Mouse (Mus musculus) layer of hippocampus, adult 9-11 months (tissue): ENCODE data around the gene Nbr1.
"Not testable (repeated sequence)": the region's sequence is repeated elsewhere in the genome, so short reads cannot be mapped to it uniquely, and the experiment has no call there.

Experiments
- DNase-seq: peaks from one replicate; pipeline ENCODE4 v3.0.0; 2022

Nbr1 gene

DNA sequence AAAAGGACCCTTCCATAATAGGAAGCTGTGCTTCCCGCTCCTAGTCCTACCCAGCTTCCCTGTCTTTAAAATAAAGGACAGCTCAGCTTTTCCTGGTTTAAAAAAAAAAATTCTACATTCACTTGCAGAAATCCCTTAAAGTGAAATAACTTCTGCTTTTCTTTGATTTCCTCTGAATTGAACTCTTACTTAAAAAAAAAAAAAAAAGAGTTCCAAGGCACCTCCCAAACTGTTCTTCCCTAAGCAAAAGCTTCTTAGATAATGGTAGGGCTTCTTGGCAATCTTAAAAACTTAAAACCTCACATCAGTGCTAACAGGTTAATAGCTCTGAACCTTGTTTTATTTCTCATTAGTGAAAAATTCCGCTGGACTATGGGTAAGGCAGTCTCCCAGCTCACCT is 31.3 kb downstream of the Nbr1 start:
- no peak for DNase-seq

DNA sequence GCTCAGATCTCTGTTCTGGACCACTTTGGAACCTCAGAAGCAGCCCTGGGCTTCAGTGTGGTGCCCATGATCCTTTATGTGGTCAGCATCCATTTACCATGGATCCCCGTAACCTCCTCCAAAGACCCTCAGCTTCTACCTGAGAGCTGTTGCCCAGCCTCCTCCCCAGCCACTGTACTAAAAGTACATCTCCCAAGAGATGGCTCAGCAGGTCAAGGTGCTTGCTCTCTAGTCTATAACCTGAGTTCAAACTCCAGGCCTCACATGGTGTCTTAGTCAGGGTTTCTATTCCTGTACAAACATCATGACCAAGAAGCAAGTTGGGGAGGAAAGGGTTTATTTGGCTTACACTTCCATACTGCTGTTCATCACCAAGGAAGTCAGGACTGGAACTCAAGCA is 33.1 kb downstream of the Nbr1 start:
- DNase-seq, result not testable (repeated sequence)

DNA sequence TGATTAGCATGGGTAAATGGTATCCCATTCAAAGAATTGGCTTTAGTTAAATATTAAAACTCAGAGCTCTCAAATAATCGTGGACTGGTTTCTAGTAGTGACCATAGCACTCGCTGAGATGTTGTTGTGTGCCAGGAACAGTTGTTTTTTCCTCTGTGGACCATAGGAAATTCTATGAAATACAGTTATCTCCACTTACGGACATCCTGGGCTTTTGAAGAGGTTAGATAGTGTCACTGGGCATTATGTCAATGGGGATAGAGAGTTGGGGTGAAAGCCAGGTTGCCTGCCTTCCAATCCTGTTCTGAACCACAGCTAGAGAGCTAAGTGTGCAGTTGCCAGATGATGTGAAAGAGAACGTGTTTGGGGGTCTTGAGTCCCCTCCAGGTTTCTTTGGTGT is 33.9 kb downstream of the Nbr1 start:
- no peak for DNase-seq

DNA sequence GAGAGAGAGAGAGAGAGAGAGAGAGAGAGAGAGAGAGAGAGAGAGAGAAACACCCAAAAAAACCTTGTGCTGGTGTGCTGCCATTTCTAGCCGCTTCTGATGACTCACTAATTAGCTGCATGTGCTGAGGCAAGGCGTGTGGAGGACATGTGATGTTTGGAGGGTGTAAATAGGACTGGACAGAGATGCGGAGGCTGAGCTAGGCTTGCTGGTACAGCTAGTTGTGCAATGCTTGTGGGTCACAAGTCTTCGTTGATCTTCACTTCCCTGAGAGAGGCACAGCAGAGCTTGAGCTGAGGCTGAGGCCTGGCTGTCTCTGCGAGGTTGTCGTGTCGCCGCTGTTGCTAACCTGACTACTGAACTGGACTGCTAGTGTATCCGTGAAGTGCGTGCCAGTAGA is 35.7 kb downstream of the Nbr1 start:
- peak; percentile 69 for DNase-seq

DNA sequence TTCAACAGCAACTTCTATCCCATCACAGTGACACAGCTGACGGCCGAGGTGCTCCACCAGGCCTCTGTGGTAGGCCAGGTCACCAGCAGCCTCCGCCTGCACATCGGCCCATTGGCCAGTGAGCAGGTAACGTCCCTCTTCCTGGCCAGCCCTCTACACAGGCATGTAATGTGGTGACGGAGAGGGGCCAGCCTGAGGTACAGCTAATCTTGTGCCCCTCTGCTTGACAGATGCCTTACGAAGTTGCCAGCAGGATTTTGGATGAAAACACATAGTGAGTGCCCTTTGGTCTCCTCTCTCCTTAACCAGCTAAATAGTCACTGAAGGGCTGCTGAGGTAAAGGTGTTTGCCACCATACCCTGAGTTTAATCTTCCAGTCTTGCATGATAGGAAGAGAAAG is 36.9 kb downstream of the Nbr1 start:
- no peak for DNase-seq

DNA sequence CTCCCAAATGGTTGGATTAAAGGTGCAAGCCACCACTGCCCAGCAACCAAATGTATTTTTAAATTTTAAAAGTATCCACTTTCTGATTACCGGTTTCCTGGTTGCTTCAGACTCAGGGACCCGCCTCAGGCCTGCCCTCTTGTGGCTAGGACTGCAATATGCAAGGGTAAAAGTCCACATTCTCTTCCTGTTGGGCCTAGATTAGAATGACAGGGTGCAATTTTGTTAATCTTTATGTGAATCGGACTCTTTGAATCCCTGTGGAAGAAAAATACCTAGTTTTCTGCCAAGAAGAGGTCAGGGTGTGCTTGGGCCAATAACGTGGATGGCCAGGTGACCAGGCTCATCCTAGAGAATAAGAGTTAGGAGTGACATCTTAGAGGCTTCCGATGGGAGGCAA is 37.5 kb downstream of the Nbr1 start:
- peak; percentile 28 for DNase-seq

DNA sequence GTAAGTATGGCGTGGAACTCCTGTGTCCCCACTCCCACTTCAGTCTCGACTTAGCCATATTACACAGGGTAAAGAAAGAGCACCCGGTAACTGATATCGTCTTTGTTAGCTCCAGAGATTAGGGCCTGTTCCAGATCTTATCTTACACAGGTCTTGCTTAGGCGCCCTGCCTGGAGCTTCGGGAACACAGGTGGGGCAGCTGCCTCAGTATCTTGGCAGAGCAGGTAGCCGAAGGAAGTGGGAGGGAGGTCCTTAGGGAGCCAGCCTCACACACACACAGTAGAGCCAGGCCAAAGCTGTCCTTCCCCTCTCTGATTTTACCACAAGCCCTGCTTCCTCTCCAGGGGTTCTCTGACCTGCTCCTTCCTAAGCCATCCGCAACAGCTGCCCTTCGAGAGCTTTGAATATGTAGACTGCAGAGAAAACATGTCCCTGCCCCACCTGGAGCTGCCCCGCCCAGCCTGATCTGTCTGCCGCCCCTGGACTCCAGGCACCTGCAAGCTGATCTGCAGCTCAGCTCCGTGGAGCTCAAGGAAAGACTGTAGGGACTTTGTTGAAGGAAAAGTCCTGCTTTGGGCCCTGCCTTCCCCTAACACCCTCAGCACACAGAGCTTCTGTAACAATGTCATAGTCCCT is 38.2 kb downstream of the Nbr1 start:
- no peak for DNase-seq

DNA sequence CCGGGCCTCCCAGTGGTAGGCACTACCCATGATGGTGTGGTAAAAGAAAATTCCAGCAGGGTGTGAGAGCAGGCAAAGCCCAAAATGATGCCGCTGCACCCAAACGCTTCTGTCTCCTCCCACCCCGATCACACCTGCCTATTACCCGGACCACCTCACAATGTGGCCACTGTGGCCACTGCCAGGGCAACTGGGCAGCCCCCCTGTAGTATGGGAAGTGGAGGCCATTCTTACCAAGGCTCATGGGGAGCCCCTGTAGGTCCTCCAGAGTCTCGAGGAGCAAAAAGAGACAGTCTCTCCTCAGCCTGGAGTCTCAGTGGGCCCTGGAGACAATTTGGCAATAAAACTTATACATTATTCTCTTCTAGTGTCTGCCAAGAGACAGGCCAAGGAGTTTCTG is 47.2 kb downstream of the Nbr1 start, which contains the start of gene Gm11634:
Gm11634 (minus strand) TSS at position 101 of the 400 bp plus-strand sequence.
- DNase-seq, result no peak

DNA sequence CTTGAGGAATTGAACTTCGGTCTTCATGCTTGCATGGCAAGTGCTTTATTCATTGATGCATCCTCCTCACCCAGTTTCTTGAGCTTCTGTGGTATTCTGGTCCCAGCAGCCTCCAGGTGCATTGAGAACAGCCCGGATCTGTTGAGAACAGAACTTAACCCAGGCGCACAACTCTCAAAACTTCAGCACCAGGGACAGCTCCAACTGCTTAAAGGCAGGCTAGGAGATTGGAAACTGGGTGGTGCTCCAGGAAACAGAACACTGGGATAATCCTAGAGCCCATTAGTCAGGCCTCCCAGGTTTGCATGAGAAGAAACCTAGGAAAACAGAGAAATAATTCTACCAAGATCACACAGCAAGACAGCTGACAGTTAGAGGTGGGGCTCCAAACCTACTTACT is 50.5 kb downstream of the Nbr1 start:
- DNase-seq, result no peak

DNA sequence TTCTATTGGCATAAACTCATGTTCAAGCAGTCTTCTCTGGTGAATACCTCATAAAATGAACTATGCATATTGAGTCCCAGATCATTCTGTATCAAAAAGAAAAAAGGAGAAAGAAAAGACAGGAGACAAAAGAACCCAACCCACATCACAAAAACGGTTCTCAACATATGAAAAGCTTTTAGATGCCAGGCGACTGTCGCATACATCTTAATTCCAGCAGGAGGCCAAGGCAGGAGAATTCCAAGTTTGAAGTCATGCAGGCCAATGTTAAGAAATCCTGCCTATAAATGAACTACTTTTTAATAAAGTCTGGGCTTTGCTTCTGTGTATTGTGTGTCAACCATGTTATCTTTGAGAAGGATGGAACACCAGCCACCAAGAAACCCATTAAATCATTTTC is 52.2 kb downstream of the Nbr1 start:
- no peak for DNase-seq

DNA sequence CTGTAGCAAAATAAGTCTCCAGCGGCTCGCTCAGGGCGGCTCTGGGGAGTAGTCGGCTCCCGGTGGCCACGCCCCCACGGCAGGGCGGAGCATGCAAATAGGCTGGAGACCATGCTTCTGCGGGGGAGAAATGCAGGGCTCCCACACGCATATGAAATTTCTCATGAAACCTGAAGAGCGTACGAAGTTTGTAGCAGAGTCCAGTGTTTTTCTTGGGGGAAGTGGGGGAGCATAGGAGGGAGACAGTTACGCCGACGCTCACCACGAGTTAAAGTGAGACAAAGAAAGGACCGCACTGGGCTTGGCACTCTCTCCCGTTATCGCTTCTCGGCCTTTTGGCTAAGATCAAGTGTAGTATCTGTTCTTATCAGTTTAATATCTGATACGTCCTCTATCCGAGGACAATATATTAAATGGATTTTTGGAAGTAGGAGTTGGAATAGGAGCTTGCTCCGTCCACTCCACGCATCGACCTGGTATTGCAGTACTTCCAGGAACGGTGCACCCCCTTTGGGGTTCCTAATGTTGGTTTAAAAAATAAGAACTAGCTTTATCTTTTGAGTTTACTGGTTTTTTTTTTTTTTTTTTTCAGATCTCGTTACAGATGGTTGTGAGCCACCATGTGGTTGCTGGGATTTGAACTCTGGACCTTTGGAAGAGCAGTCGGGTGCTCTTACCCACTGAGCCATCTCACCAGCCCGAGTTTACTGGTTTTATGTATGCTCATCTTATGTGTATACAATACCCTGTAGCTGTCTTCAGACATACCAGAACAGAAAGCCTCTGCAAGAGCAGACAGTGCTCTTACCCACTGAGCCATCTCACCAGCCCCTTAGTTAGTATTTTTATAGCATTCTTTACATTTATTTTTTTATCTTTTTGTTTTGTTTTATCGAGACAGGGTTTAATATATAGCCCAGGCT is 52.8 kb downstream of the Nbr1 start:
- peak; percentile 32 for DNase-seq

DNA sequence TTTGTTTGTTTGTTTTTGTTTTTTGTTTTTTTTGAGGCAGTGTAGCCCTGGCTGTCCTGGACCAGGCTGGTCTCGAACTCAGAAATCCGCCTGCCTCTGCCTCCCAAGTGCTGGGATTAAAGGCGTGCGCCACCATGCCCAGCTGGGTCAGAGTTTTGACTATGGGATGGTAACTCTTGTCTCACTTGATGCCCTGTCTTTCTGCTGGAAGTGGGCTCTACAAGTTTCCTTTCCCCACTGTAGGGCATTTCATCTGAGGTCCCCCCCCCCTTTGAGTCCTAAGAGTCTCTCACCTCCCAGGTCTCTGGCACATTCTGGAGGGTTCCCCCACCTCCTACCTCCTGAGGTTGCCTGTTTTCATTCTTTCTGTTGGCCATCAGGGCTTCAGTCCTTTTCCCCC is 55.2 kb downstream of the Nbr1 start:
- DNase-seq, result not testable (repeated sequence)

DNA sequence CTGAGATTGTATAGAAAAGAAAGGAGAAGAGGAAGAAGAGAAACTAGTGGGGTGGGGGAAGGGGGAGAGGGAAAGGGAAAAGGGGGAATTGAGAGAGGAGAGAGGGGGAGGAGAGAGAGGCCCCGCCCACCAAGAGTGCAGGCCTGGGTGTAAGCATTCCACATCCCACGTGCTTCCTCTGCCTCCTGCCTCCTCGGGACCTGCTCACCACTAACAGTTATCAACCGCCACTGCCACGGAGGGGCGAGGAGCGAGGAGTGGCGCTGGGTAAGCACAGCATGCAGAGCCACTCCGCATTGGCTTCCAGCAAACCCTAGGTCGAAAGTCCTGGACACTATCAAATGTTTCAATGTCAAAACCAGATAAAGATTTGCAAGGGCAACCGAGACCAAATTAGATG is 58.5 kb downstream of the Nbr1 start:
- DNase-seq, result no peak

DNA sequence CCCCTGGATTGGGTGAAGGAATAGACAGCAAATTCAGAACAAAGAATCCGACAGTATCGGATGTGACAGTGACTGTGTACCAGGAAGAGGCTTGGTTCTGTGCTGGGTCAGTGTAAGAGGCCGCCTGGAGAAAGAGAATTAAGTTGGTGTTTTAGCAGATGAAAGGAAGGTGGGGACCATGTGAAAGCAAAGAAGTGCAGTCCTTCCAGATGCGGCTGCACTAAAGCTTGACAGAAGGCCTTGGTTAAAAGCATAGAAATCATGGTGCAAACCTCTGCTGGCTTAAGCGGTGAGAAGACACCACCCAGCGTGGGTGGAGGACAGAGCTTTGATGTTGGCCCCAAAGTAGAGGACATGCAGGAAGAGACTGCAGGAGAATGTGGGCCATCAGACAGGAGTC is 61.6 kb downstream of the Nbr1 start:
- no peak for DNase-seq

DNA sequence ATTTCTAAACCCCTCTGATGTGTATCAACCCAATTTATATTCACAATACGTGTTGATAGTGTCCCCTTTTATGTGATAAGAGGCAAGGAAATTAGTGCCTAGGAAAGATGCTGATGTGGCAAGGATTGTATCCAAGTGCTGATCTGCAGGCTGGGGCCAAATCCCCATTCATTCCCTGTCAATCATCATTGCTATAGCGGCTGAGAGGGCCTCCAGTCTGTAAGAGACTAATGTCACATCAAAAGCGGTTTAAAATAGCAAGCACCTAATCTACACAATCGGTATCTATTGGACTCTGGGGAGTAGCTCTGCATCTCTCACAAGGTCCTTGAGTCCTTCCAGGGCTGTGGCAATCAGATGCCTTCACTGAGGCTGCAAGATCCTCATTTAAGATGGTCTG is 62.2 kb downstream of the Nbr1 start:
- DNase-seq, result no peak

DNA sequence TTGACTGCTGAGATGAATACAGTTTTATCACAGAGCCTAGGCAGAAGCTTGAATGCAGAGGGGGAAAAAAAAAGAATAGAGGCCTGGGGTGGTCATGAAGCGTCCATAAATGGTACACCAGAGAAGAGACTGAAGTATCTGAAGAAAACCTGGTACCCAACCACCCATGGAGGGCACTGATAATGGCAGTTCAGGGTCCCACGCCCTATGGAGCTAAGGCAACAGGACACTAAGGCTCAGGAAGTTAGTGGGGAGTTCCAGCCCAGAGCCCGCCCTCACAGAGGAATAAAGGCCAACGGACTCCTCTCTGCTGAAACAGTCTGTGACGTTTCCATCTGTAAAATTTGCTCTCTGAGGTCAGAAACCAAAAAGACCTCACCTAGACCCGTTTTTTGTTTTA is 63.4 kb downstream of the Nbr1 start:
- no peak for DNase-seq

DNA sequence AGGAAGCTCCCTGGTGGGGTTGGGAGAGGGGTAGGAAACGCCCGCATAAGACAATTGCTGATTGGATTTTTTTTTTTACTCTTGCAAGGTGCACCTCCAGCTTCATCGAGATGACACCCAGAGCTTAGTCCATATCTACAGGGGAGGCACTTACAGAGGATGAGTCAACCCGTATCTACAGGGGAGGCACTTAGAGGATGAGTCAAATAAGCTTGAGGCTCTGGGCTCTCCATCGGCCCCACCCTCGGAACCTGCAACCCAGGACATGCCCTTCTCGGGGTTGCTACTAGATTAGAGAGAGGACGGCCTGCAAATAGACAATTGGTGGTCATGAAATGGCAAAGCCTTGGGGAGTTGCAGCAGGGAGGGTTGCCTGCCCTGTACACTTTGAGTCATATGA is 64.2 kb downstream of the Nbr1 start:
- DNase-seq, result no peak

DNA sequence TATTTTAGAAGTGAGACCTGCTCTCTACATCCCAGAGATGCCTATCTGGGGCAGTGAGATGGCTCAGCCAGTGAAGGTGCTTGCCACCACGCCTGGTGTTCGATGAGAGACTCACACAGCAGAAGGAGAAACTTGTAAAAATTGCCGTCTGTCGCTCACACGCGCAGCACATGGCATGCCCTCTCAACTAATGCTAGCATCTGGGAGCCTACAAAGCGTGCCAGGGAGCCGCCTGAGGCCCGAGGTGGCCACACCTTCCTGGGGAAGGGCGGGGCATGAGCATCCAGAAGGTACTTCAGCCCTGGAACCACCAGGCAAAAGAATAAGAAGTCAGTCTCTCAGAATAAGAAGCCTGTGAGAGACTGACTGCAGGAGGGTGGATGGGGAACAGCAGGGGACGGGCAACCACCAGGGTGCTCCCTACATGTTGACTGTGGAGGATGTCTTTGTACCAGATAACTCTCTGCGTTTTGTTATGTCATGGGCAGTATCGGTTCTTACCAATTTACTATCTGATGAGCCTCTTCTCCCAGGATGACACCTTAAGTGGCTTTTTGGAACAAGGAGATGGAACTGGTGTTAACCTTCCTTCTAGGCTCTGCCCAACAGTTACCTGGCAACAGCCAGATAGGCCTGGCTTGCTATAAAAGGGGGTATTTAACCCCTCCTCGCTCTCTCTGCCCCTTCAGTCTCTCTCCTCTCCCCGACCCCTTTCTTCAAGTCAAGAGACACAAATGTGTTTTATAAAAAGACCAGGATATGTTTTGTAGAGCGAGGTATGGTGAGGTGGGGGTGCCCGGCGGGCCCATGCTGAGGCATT is 65.2 kb downstream of the Nbr1 start:
- peak; percentile 24 for DNase-seq

DNA sequence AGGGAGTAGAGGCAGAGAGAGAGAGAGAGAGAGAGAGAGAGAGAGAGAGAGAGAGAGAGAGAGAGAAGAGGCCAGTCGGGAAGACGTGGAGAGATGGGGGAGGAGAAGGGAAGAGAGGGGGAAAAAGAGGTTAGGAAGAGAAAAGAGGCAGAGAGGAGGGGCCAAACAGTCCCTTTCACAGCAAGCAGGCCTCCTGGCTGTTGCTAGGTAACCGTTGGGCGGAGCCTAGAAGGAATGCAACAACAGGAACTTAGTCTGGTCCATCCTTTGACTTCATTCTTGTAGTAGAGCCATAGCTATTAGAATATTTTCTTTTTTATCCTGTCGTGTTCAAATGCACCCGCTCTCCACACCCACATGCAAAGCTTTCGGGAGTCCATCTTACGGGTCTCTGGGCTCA is 65.9 kb downstream of the Nbr1 start:
- peak; percentile 47 for DNase-seq

DNA sequence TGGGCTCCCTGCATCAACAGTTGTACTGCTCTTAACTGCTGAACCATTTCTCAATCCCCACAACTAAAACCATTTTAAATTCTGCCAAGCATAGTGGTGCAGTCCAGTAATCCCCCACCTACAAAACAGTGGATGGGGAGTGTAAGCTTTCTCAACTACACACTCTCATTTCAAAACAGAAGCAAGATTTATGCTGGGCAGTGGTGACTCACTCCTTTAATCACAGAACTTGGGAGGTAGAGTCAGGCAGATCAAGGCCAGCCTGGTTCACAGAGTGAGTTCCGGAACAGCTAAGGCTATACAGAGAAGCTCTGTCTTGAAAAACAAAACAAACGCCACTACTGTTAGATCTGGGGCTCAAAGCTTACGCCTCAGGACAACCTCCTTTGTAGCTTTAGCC is 66.6 kb downstream of the Nbr1 start:
- no peak for DNase-seq

DNA sequence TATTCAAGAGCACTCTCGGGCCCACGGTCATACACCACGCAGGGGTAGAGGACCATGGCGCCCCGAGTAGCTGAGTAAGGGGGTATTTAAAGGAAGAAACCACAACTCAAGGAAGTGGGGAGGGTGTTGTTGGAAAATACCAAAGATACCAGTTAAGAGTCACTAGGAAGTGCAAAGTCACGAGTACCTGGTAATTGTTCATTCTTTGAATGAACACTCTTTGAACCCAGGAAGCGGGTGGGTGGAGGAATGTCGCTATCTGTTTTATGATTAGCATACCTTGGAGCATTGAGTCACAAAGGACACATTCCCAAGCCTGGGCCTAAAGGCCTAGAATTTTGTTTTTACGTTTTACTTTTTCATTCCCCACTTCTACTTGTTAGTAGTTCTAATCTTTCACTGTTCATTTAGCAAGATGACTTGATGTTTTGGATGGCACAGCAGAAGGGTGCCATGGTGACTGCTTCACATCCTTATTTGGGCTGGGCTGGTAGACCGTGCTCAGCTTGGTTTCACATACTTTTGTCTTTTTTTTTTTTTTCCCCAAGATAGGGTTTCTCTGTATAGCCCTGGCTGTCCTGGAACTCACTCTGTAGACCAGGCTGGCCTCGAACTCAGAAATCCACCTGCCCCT is 68.2 kb downstream of the Nbr1 start:
- DNase-seq, result not testable (repeated sequence)

DNA sequence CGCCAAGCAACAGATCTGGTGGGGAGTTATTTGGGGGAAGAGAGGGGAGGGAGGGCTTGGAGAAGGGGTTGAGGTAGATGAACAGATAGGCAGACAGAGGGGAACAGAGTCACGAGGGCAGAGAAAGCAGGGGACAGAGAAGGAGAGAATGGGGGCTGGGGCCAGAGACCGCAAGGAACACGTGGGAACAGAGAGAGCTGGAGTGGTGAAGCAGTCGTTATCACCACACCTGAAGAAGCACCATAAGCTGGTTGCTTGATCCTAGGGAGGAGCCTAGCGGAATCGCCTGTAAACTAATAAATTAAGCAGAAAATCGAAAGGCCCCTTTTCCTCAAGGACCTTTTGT is 74.7 kb downstream of the Nbr1 start:
- DNase-seq, result no peak
